Mouse (Mus musculus): ENCODE measurements around the gene Ugt1a7c.
"Not testable (repeated sequence)": the region's sequence is repeated elsewhere in the genome, so short reads cannot be mapped to it uniquely, and the experiment has no call there.

GRCm38 (mm10) chr1:88134457-88135011 lies 39.7 kb downstream of the Ugt1a7c start, which contains the start of gene Ugt1a6a:
- not testable (repeated sequence) for TF ChIP-seq POLR2A (IDR thresholded peaks at IDR 0.05; ENCODE audit: low read depth, low read length); USF2 (conservative IDR thresholded peaks at IDR 0.05; ENCODE audit: low read depth, low read length); CTCF (conservative IDR thresholded peaks at IDR 0.05 in 1 of 2, IDR thresholded peaks at IDR 0.05 in 1 of 2; ENCODE audit: low read depth in 2 of 2, low read length in 2 of 2); ZKSCAN1 (IDR thresholded peaks at IDR 0.05; ENCODE audit: borderline replicate concordance, low read depth, low read length); ELF1 (IDR thresholded peaks at IDR 0.05; ENCODE audit: low read depth, low read length)

Measured in CH12.LX (cell line).